Mouse (Mus musculus) limb, embryonic 14.5 days (tissue): ENCODE results near the gene Cradd. TPM values are rescaled to one million over a fixed set of nuclear protein-coding genes. Genes with fewer than 3 reads are reported as not detected.

Experiments
- ATAC-seq: fragments of 200-750 bp; cut with Nextera tagmentation; 2 replicates; pipeline ENCODE4 v1.8.0; 2017; ENCODE audit warnings: low read depth, moderate number of reproducible peaks, moderate TSS enrichment; ENCODE audit not compliant: low FRiP score
- DNase-seq: peaks from one replicate; pipeline ENCODE4 v3.0.0-alpha.2; 2015; ENCODE audit warnings: low spot score
- H3K27ac ChIP-seq: fragments of 300-500 bp; sonication (generic); replicated peaks from 2 replicates; pipeline ENCODE4 v1.5.1; 2014; ENCODE audit warnings: low read depth, mild to moderate bottlenecking, low read length, moderate library complexity, mixed read lengths
- H3K27me3 ChIP-seq: fragments of 300-500 bp; sonication (generic); 2 replicates; pipeline ENCODE4 v1.6.1; 2014; ENCODE audit warnings: low read length, mixed read lengths; ENCODE audit not compliant: control insufficient read depth, insufficient read depth
- H3K36me3 ChIP-seq: fragments of 300-500 bp; sonication (generic); 2 replicates; pipeline ENCODE4 v1.6.1; 2014; ENCODE audit warnings: mild to moderate bottlenecking, low read length, moderate library complexity, mixed read lengths; ENCODE audit not compliant: control insufficient read depth, insufficient read depth
- H3K4me1 ChIP-seq: fragments of 300-500 bp; sonication (generic); 2 replicates; pipeline ENCODE4 v1.6.1; 2014; ENCODE audit warnings: antibody characterized with exemption, low read length, mixed read lengths; ENCODE audit not compliant: control insufficient read depth, insufficient read depth
- H3K4me2 ChIP-seq: fragments of 300-500 bp; sonication (generic); replicated peaks from 2 replicates; pipeline ENCODE4 v1.6.1; 2014; ENCODE audit warnings: low read depth, mild to moderate bottlenecking, low read length, moderate library complexity; ENCODE audit not compliant: severe bottlenecking
- H3K4me3 ChIP-seq: fragments of 300-500 bp; sonication (generic); replicated peaks from 2 replicates; pipeline ENCODE4 v1.5.1; 2014; ENCODE audit warnings: low read length
- H3K9ac ChIP-seq: fragments of 300-500 bp; sonication (generic); 2 replicates; pipeline ENCODE4 v1.6.1; 2014; ENCODE audit warnings: mild to moderate bottlenecking, low read depth, low read length, moderate library complexity; ENCODE audit not compliant: severe bottlenecking
- H3K9me3 ChIP-seq: fragments of 300-500 bp; sonication (generic); 2 replicates; pipeline ENCODE4 v1.6.1; 2016; ENCODE audit warnings: low read length; ENCODE audit not compliant: control insufficient read depth
- POLR2A ChIP-seq: fragments of 200-500 bp; IDR thresholded peaks from 2 replicates; pipeline ENCODE4 v1.8.0; 2012; ENCODE audit warnings: inconsistent platforms, mild to moderate bottlenecking, moderate library complexity, borderline replicate concordance; ENCODE audit not compliant: insufficient read depth, insufficient read length; ENCODE audit errors: extremely low read depth
- whole genome bisulfite sequencing: fragments of 180-500 bp; shearing (Covaris S2); extraction: QIAGEN DNeasy Blood & Tissue Kit; methylation state at CpG from one replicate; pipeline ENCODE4 v1.1.7; 2014; 5-methylcytosine and 5-hydroxymethylcytosine counted together
- polyA plus RNA-seq, 2 experiments: library from polyadenylated mRNA; depleted of rRNA in 1 of 2; stranded (reverse) in 1 of 2; unstranded in 1 of 2; fragments of >200 nt; fragmentation: Nextera tagmentation in 1 of 2; extraction: Ambion mirVana in 1 of 2; gene quantifications; 2 replicates each; pipeline versions ENCODE4 v1.2.1 to v1.2.3; 2012 to 2014

Gene Cradd
- polyA plus RNA-seq, 2 experiments, result 8.1 to 10.4 TPM

DNA sequence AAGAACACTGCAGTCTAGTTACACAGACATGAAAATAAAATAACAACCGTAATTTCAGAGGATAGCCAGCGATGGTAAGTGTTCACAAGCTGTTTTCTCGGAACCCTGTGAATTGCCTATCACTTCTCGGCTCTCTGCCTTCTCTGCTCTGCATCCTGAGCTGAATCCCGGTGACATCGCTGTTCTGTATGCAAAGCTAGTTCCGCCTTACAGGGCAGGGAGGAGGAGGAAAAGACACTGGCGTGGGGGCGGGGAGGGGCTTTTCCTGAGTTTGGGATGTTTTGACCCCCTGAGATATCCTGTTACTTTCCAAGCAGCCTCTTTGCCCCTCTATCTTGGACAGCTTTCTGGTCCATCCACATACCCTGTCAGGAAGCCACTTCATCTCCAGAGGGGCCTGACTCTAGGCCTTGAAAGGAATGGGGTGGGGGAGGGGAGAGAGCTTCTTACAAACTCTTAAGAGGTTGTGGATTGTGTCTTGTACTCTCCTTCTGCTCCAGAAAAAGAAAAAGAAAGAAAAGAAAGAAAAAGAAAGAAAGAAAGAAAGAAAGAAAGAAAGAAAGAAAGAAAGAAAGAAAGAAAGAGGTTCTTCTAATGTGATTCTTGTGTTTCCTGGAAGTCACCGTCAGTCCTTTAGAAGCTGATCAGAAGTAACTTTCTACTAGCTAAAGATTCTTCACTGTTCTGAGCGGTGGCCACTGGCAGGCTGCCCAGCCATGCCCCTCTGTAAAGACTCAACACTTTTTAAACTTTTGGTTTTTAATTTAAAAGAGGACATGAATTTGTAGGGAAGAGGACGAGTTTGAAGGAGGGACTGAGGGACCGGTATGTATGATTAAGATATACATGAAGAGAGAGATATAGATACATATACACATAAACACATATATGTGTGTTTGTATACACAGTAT lies 14.3 kb downstream of the Cradd start:
- Histone ChIP-seq H3K9ac (no peak overlapping the region), H3K4me1 (peaks cover 8% of the 10 kb centered on the region; the same call in 1 of the 2 replicates), H3K4me2 (no peak overlapping the region), H3K36me3 (no peaks in the 10 kb centered on the region), H3K27ac (no peak overlapping the region), H3K9me3 (no peaks in the 10 kb centered on the region), H3K27me3 (0 out of 2 replicates have a peak, but pooled peaks cover 2% of the 10 kb centered on the region), H3K4me3 (no peak overlapping the region)
- no peak for ATAC-seq
- WGBS, result 48% methylated on average over 13 of the region's 13 CpGs
- no peak for DNase-seq
- no peak for TF ChIP-seq POLR2A

DNA sequence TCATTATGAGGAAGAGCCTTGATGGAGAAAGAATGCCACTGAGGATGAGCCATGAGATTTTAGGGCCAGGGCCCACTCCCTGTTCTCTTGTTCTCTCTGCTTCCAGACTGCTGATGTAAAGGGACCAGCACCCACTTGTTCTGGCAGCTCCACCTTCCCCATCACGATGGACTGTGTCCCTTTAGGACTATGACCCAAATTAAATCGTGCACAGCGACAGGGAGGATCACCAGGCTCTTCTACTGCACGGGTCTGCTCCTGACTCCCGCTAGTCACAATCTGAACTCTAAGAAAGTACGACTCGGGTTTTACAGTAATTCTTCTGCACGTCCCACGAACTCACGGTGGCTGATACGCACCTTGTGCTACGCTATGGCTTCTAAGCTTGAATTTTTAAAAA lies 14.9 kb downstream of the Cradd start:
- no peak overlapping the region for H3K9ac ChIP-seq
- H3K27me3 ChIP-seq, result 0 out of 2 replicates have a peak, but pooled peaks cover 2% of the 10 kb centered on the region
- DNase-seq (no peak), ATAC-seq (no peak)
- no peaks in the 10 kb centered on the region for H3K36me3 ChIP-seq
- H3K27ac ChIP-seq, result no peak overlapping the region
- H3K4me1 ChIP-seq, result peaks cover 7% of the 10 kb centered on the region; the same call in 1 of the 2 replicates
- H3K4me2 ChIP-seq, result no peak overlapping the region
- WGBS, result 80% methylated on average over 12 of the region's 12 CpGs
- no peak overlapping the region for H3K4me3 ChIP-seq
- TF ChIP-seq POLR2A, result no peak
- H3K9me3 ChIP-seq, result no peaks in the 10 kb centered on the region

DNA sequence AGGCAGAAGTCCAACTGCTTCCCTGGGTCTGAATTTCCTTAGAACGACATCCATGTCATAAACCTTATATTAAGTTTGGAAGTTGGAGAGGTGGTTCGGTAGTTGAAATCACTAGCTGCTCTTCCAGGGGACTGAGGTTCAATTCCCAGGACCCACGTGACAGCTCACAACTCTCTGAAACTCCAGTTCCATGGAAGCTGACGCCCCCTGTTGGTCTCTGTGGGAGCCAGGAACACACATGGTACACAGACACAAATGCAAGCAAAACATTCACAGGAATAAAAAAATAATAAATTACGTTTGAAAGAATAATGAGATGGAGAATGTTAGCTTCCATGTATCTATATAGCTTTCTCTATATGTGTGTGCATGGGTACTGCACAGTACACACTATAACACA lies 16.0 kb downstream of the Cradd start:
- H3K9me3 ChIP-seq, result no peaks in the 10 kb centered on the region
- 0 out of 2 replicates have a peak, but pooled peaks cover 2% of the 10 kb centered on the region for H3K27me3 ChIP-seq
- no peak overlapping the region for H3K27ac ChIP-seq
- no peak for DNase-seq
- WGBS, result 79% methylated on average over 5 of the region's 5 CpGs
- H3K4me1 ChIP-seq, result peaks cover 6% of the 10 kb centered on the region; the same call in 1 of the 2 replicates
- H3K9ac ChIP-seq, result no peak overlapping the region
- no peak overlapping the region for H3K4me2 ChIP-seq
- H3K4me3 ChIP-seq, result no peak overlapping the region
- H3K36me3 ChIP-seq, result no peaks in the 10 kb centered on the region
- TF ChIP-seq POLR2A, result no peak
- ATAC-seq, result no peak

DNA sequence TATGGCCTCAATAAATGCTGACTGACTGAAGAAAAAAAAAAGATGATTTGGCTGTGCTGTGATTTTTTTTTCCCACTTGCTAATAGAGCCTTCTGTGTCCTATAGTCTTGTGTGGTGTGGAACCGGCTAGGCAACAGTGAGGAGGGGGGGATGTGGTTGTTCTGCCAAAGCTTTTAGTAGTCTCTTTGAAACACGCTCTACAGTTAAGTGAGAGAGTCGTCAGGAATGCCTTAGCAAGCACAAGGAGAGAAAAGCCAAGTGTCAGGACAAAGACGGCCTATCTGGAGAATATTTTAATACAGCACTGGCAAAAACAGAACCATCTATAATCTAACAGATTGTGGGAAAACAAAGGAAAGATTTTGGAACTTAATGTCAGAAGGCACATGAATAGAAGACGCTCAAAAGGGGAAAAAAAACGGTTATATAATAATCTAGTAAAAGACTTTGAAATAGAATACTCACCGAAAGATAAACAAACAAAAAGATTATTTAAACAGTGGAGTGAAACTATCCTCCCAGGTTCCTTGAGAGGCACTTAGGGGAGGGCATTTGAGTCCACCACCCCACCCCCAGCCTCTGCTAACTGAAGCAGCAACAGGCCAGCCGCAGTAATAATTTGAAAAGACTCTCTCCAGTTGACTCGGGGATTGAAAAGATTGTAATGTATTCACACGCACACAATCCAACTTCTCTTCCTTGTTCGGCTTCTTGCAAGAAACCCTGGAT lies 16.9 kb downstream of the Cradd start:
- Histone ChIP-seq H3K4me3 (no peak overlapping the region), H3K4me1 (peaks cover 6% of the 10 kb centered on the region; the same call in 1 of the 2 replicates), H3K4me2 (no peak overlapping the region), H3K36me3 (no peaks in the 10 kb centered on the region), H3K9me3 (no peaks in the 10 kb centered on the region), H3K27me3 (0 out of 2 replicates have a peak, but pooled peaks cover 2% of the 10 kb centered on the region), H3K27ac (no peak overlapping the region), H3K9ac (no peak overlapping the region)
- no peak for TF ChIP-seq POLR2A
- WGBS, result 48% methylated on average over 11 of the region's 11 CpGs
- no peak for ATAC-seq
- DNase-seq, result no peak

DNA sequence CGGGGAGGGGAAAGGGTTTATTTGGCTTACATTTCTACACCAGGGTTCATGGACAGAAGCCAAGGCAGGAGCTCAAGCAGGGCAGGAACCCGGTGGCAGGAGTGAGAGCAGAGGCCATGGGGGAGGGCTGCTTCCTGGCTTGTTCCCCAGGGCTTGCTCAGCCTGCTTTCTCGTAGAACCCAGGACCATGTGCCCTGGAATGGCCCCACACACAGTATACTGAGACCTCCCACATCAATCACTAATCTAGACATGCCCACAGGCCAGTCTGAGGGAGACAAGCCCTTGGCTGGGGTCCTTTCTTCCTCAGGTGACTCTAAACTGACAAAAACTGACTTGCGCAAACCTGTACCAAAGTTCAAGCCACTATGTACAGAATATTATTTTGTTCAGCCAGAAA lies 19.7 kb downstream of the Cradd start:
- peaks cover 3% of the 10 kb centered on the region; the same call in 1 of the 2 replicates for H3K4me1 ChIP-seq
- H3K27me3 ChIP-seq, result 0 out of 2 replicates have a peak, but pooled peaks cover 2% of the 10 kb centered on the region
- H3K36me3 ChIP-seq, result no peaks in the 10 kb centered on the region
- no peak overlapping the region for H3K4me3 ChIP-seq
- H3K27ac ChIP-seq, result no peak overlapping the region
- H3K4me2 ChIP-seq, result no peak overlapping the region
- WGBS, result 33% methylated on average over 4 of the region's 4 CpGs
- H3K9ac ChIP-seq, result no peak overlapping the region
- ATAC-seq (no peak), DNase-seq (no peak)
- no peaks in the 10 kb centered on the region for H3K9me3 ChIP-seq
- TF ChIP-seq POLR2A, result no peak
